Mouse (Mus musculus) lung, postnatal 14 days (tissue): ENCODE results near the gene Zc3hc1.
"Not testable (repeated sequence)": the region's sequence is repeated elsewhere in the genome, so short reads cannot be mapped to it uniquely, and the experiment has no call there.

Experiments
- DNase-seq: peaks from one replicate; pipeline ENCODE4 v3.0.0; 2021

Gene Zc3hc1

DNA sequence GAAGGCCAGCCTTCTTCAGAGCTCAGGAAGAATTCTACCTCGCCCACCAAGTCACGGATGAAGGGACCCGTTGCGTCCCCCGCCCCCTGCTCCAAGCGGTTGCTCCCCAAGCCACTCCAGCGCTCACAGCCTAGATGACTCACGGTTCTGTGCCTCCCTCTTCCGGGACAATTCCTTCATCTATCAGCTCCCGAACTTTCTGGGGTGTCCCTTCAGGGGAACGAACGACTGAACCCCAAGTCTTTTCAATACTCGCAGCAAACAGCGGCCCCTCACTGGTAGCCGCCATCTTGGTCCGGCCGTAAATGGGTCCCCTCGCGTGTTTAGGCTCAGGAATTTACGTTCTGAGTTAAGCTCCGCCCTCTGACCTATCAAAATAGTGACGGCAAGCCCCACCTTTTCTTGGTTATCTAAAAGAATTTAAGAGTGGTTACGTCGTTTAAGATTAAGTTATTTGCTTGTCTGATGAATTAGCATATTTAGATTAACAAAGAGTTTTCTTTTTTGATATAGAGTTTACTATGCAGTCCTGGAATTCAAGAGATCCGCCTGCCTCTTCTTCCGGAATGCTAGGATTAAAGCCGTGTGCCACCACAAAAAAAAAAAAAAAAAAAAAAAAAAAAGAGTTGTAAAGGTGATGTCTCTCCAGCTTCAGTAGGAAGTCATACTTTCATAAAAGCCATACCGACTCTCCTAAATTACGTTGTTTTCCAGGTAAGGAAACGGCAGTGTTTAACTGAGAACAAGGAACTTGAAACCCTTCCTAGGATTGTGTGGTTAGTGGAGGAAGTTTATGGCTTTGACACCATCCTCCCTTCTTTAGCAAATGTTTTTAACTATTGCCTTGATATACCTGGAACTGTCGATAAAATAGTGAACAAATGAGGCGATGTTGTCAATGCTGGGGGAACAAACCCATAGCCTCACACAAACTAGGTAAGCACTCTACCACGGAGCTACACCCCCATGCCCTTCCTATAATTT, at the start of gene Zc3hc1:
Zc3hc1 (minus strand) TSS at position 315 of the 984 bp plus-strand sequence.
- DNase-seq = peak; percentile 75

DNA sequence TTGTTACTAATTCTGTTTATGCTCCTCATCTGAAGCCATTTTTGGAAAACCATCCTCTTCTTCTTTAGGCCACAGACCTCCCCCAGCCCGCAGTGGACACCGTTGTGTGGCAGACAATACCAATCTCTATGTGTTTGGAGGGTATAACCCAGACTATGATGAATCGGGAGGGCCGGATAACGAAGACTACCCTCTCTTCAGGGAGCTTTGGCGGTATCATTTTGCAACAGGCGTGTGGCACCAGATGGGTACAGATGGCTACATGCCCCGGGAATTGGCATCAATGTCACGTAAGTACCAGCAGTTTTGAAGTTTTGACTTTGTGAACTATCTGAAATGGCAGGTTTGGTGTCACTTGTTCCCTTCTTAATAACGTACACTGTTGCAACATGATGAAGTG, 48.7 kb upstream of the Zc3hc1 start:
- no peak for DNase-seq

DNA sequence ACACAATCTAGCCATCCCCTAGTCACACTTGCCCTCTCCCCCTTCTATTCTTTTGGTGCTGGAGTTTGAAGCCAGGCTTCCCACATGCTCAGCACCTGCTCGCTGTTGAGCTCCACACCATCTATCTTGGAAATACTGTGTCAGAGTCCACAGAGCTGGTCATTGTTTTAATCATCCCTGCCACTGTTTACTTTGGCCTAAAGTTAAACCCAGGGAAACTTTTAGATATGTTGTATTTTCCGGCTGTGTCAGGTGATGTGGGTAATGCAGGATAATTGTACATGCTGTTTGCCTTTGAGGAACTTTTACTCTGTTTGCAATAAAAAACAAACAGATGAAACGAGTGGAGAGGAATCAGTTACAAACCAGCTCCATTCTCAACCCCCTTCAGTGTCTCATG, 46.2 kb upstream of the Zc3hc1 start:
- no peak for DNase-seq

- no peak for DNase-seq
Measured at GRCm38 (mm10) chr6:30436476-30436875, 45.6 kb upstream of the Zc3hc1 start.

DNA sequence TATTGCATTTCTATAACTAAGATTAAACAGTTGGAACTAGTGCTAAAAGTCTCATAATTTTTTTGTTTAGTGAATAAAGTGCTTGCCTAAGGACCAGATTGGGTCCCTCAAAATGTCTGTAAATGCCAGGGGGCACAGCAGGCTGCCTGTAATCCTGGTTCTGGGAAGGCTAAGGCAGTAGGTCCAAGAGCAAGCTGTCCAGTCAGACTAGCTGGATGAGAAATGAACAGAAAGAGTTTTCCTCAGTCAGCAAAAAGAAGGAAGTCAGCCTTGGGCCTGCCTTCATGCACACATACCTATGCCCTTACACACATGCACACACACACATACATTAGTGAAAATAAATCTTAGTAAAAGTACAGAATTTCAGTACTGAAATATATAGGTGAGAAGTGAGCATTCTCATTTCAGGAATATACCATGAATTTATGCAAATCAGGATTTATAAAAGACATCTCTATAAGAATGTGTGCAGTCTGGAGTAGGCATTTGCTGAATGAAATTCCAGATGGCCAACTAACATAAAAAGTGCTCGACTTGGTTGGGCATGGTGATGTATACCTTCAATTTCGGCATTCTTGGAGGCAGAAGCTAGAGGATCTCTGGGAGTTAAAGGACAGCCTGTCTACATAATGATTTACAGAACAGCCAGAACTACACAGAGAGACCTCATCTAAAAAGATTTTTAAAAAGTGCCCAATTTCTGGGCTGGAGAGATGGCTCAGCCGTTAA, 41.8 kb upstream of the Zc3hc1 start:
- no peak for DNase-seq

DNA sequence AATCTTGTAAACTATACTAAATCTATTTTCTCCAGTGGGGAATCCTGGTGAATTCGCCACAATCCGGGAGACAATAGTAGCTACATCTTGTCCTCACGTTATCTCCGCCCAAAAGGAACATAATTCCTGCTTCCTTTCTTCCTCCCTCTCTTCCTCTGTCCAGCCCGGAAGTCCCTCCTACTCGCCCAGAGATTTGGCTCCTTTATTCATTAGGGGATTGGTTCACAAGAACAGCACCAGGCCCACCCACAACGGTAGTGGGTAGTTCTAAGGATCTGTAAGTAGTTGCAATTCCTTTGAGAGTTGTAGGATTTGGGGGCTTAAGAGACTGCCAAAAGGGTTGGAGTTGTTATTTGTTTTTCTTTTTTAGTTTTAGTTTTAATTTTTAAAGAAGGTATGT, 26.0 kb upstream of the Zc3hc1 start:
- no peak for DNase-seq

GRCm38 (mm10) chr6:30416126-30416525, 25.3 kb upstream of the Zc3hc1 start:
- DNase-seq = no peak

DNA sequence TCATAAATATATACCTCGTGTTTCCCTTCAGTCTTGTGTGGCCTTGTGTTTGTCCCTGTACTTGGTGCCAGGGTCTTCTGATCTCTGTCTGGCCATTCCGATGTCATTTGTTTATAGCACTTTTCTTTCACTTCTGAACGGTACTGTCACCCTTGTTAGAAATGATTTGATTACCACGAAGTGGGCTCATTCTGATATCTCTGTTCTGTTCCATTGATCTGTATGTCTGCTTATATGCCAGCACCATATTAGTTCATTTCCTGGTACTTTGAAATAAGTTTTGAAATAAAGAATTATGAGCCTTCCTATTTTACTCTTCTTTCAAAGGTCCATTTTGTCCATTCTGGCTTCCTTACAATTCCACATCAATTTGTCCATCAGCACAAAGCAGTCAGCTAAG, 20.5 kb upstream of the Zc3hc1 start:
- DNase-seq = no peak

GRCm38 (mm10) chr6:30409399-30410093, 18.7 kb upstream of the Zc3hc1 start:
- DNase-seq = no peak

DNA sequence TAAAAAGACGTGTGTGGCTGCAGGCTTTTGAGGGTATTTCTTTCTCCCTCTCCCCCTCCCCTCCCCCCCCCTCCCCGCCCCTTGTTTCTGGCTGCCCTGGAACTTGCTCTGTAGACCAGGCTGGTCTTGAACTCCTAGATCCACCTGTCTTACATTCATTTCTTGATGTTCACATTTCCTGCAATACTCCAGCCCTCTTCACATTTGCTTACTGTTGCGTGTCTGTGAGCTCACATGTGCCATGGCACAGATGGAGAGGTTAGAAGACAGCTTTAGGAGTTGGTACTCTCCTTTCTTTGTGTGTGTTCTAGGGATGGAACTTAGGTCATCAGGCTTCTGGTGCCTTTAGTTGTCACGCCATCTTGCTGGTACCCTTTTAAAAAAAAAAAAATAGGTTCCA, 17.4 kb upstream of the Zc3hc1 start:
- DNase-seq = no peak

DNA sequence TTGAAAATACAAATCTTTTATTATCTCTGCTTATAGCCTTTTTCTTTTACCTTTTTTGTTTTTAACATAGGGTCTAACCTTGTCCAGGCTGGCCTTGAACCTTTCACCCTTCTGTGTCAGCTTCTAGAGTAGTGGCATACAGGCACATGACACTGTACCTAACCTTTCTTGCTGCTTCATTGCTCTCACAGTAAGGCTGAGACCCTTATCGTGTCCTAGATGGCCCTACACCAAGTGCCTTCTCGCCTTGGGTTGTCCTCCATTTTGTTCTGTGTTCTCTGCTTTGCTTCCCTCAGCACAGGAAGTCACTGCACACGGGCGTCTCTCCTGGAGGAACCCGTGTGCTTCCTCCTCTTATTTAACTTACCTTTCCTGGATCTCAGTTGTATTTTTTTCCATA, 13.8 kb upstream of the Zc3hc1 start:
- DNase-seq = no peak

GRCm38 (mm10) chr6:30403465-30403864, 12.6 kb upstream of the Zc3hc1 start:
- peak; percentile 64 for DNase-seq

GRCm38 (mm10) chr6:30402091-30402491, 11.3 kb upstream of the Zc3hc1 start:
- DNase-seq = peak; percentile 39

DNA sequence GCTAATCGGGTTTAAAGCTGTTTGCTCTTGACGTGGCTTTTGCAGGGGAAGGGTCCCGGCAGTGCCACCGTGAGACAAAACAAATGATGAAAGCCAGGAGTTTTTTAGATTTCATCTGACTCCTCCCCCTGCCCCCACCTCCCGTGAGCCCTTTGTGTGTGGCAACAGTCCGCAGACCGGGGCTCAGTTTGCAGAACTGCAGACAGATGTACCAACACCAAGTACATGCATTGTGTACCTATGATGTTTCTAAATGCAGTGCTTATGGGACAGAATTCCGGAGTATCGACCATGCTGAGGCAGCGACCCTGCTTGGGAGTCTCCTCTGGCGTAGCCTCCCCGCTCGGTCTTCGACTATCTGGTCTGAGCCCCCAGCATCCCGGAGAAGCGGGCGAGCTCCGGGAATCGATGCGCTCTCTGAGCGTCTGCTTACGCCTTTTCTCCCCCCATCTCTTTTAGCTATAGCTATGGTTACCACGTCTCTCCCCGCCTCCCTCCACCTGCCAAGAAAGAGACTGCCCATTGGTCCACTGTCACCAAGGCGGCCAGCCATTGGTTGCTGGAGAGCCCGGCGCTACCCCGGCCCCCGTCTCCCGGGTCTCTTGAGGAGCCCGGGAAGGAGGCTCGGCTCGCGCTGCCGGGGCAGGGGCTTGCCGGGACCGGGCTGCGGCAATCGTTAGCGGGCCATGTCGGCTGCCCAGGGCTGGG, 10.6 kb upstream of the Zc3hc1 start, which contains the start of gene Klhdc10:
Klhdc10 (plus strand) TSS at position 561 of the 708 bp plus-strand sequence.
- peak; percentile 100 for DNase-seq

- DNase-seq = no peak
Measured at GRCm38 (mm10) chr6:30400716-30401115, 9.9 kb upstream of the Zc3hc1 start.

DNA sequence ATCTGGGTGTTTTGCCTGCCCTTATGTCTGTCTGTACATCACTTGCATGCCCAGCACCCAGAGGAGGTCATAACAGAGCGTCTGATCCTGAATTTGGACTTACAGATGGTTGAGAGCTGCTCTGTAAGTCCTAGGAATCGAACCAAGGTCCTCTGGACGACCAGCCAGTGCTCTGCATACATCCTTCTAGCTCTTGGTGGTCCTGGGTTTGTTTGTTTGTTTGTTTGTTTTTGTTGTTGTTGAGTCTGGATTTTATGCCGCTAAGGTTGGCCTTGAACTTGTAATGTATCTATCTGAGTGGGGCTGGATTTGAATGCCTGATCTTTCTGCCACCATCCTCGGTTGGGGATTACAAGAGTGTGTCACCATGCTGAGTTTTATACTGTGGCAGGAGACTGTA, 9.3 kb upstream of the Zc3hc1 start:
- no peak for DNase-seq

DNA sequence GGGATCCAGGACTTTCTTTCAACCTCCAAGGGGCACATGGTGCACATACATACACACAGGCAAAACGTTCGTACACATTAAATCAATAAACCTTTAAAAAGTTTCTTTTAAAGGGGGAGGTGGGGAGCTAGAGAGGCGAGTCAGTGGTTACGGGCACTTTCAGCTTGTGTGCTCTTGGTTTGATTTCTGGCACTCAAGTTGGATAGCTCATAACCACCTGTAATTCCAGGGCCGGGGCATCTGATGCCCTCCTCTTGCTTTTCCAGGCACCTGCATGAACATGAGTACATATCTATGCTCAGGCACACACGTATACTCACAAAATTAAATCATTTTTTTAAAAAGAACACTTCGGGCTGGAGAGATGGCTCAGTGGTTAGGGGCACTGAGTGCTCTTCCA, 1.2 kb upstream of the Zc3hc1 start:
- DNase-seq = no peak

- DNase-seq = not testable (repeated sequence)
Measured at GRCm38 (mm10) chr6:30390271-30390670, 557 bp downstream of the Zc3hc1 start.

DNA sequence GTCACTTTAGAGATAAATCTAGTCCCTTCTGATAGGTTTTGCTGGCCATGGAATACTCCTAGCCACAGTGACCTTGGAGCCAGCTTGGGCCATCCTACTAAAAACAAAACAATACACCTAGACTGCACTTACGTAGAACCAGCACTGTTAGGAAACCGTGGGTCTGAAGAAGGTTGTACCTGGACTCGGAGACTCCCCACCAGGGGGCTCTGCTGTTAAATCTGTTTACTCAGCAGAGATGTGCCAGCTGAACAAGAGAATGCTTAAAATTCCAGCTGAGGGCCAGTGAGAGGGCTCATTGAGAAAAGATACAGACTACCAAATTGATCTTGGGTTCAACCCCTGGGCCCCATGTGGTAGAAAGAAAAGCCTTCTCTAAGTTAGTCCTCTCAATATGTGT, 9.7 kb downstream of the Zc3hc1 start:
- DNase-seq = no peak

DNA sequence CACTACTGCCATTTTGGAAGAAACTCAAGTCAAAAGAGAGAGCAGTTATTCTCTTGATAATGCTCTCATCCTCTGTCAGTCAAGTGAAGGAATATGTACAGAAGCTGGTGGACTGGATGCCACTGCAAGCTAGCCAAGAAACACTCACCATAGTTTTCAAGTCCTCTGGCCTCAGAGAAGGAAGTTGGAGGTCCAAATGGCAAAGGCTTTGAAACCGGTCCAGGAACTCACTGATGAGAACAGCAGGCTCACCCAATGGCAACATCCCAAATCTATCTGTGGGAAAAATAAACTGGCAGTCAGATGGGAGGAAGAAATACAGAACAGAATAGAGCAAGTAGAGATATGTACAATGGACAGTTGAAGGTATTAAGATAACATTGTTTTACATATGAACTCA, 15.0 kb downstream of the Zc3hc1 start:
- peak; percentile 54 for DNase-seq

- peak; percentile 75 for DNase-seq
Measured at GRCm38 (mm10) chr6:30374731-30375510, 15.9 kb downstream of the Zc3hc1 start.
